Mouse (Mus musculus): ENCODE measurements around the gene Ccdc6.

Gene Ccdc6

DNA sequence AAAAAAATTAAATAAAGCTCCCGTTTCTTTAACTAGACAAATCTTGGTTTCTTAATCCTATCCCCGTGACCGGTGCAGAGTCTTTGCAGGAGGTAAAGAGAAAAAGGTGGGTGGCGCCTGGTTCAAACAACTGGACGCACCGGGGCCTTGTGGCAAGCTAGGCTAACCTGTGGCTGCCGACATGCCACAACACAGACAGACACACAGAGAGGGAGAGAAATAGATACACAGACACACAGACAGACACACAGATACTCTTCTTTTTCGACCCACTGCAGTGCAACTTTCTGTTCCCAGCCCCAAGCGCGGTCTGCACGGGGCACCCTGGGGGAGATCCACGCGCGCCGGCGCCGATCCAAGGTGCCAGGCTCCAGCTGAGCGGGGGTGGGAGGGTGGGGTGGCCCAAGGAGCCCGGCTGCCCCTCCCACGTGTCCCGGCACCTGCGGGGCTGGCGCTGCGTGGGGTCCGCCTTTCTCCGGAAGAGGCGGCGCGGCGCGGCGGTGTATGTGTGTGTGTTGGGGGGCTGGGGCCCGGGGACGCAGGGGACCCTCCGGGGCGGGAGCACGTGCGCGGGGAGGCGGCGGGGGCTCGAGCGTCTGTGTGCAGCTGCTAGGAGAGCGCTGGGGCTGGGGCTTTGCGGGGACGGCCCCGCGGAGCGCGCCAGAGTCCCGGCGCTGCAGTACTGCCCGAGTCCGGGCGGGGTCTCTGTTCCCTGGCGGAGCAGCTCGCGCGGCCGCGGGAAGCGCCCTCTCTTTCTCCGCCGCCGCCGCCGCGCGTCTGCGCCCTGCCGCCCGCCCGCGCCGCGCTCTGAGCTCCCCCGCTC, at the start of gene Ccdc6:
Gene Ccdc6, plus strand, starts transcription at position 756 of the 823 bp plus-strand sequence.
- peak; percentile 82 for DNase-seq (ENCODE audit: extremely low read depth, insufficient read length, low spot score)

DNA sequence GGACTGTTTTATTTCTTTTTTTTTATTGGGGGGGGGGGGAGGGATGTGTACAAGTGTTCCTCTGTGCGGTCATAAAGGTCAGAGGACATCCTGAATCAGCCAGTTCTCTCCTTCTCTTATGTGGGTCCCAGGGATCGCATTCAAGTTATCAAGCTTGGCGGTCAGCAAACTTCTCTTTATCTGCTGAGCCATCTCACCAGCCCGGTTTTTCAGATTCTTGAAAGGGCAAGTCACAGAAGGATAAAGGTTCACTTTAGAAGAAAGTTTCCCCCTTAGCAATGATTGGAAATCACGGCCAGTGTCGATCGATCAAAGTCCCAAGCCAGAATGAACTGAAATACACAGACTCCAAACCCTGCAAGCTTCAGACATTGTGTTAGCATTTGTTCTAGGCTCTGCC, 47.1 kb upstream of the Ccdc6 start:
- no peak for DNase-seq (ENCODE audit: extremely low read depth, insufficient read length, low spot score)

DNA sequence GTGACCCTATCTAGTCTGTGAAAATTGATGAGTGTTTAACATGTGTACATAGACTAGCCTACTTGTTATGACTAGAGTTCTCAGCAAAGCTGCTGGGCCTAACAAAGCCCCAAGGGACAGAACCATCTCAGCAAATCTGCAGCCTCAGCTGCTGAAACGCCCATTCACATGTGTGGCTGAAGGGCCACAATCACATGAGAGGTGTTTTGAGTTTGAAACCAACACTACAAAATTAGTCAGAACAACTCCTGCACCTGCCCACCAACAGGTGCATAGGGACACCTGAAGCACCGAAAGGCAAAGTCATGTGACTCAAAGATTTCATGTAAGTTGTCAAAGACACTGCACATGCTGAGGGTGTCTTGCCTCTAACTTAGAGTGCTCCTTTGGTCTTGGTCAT, 41.6 kb upstream of the Ccdc6 start:
- DNase-seq (ENCODE audit: extremely low read depth, insufficient read length, low spot score), result no peak

DNA sequence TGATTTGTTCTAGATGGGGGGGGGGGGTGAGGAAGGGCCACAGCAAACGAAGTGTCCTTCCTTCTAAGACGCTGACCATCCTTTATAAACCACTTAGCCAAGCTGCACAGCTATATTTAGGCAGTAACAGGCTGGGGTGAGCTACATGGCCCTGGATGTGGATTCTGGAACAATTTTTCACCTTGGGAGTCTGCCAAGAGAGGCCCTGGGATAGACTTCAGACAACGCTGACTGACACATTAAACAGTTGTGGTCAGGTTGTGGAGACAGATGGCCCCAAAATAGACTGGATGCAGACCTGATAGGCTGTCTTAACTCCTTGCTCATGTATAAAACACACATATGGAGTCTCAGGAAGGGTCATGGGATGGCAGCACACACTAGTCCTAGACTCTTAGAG, 39.9 kb upstream of the Ccdc6 start:
- peak; percentile 20 for DNase-seq (ENCODE audit: extremely low read depth, insufficient read length, low spot score)

DNA sequence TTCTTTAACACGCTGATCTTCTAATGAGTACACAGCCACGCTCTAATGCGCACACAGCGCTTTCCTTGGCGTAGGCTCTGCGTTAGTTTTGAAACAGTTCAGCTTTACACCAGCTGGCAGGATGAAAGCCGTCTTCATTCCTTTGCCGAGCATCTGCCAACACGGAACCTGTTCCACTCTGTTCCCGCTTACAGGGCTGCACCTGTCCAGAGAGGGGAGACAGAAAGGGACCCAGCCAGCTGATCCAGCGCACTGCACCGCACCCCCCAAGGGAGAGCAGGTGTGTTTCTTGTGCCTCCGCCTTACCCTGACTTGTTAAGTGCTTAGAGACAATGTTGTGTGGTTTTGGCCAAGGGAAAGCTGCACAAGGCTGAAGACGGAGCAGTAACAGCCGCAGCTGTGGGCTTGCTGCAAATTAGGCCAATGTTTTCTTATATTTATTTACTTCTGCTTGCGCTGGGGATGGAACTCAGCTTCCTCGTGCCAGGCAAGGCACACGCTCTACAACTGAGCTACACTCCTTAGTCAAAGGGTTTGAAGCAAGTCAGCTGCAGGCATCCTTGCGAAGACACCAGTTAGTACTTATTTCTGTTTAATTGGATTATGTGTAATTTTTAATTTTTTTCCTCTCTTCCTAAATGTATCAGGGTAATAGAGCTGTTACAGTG, 36.8 kb upstream of the Ccdc6 start:
- DNase-seq (ENCODE audit: extremely low read depth, insufficient read length, low spot score), result no peak

DNA sequence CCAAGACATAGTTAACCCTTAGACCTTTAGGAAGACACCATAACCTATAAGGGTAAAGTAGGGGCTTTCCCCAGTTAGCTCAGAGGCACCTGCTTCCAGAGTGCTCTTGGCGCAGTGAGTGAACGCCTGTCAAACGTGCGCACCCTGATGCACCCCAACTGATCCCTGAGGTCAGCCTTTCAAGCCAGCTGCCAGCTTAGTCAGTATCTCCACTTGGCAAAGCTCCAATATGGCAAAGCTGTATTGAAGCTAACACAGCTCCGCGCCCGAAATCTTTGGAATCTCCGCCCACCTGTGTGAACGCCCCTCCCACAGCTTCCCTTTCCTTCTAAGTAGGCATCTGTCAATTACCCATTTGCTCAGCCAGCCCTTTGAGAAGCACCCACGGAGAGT, 36.2 kb upstream of the Ccdc6 start:
- no peak for DNase-seq (ENCODE audit: extremely low read depth, insufficient read length, low spot score)

DNA sequence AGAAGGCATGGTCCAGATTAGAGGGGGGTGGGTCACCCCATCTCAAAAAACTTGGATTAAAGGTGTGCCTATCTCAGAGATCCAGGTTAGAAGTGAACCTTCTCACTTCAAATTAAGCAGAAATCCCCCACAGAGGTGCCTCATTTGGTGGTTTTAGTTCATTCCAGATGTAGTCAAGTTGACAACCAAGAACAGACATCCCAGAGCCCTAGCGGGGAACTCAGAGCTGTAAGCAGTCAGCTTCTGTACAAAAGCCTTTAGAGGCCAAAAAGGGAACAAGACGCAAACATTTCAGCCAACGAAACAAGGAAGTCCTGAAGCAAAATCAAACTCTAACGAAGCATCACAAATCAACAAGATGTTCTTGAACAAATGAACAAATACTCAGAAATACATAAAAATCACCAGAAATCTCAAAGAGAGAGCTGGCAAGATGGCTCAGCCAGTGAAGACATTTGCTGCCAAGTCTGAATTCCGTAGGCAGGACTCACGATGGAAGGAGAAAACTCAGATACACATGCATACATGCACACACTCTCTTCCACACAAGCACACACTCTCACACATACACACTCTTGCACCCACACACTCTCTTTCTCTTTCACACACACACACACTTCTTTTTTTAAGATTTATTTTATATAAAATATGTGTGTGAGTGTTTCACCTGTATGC, 32.9 kb upstream of the Ccdc6 start:
- no peak for DNase-seq (ENCODE audit: extremely low read depth, insufficient read length, low spot score)

DNA sequence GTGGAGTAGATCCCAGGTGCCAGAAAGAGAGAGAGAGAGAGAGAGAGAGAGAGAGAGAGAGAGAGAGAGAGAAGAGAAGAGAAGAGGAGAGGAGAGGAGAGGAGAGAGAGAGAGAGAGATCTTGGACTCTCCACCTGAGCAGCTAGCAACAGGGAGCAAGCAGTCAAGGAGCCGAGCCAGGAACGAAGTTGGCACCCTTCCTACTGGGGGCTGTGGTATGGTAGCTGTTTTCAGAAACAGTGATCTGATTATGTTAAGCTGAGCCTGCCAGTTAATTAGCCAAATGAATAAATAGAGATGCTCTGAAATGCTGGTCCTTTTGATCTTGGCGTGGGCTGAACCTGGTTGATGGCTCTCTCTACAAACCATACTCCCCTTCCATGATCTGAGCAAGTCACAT, 31.7 kb upstream of the Ccdc6 start:
- no peak for DNase-seq (ENCODE audit: extremely low read depth, insufficient read length, low spot score)

DNA sequence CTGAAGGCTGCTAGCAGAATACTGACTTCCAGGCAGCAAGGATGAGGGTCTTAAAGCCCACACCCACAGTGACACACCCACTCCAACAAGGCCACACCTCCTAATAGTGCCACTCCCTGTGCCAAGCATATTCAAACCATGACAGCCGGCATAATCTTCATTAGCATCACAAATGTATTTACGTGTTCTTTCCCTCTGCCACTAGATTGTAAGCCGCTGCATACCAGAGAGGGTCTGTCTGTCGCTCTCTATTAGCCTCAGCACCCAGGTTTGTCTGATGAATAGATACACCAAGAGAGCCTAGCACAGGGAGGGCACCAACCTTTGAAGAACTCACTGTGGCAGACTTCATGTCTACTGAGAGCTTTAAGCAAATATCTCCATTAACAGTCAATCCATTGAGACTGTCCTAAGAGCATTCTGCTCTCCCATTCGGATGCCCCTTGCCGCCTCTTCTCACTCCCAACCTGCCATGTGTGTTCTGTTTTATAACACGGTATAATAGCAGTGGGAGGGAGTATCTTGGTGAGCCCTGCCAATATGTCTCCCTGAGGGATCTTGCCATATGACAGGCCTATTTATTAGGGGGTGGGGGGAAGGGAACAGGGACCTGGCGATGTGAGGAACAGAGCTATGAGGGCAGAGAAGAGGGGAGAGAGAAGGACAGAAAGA, 30.3 kb upstream of the Ccdc6 start:
- DNase-seq (ENCODE audit: extremely low read depth, insufficient read length, low spot score), result no peak

DNA sequence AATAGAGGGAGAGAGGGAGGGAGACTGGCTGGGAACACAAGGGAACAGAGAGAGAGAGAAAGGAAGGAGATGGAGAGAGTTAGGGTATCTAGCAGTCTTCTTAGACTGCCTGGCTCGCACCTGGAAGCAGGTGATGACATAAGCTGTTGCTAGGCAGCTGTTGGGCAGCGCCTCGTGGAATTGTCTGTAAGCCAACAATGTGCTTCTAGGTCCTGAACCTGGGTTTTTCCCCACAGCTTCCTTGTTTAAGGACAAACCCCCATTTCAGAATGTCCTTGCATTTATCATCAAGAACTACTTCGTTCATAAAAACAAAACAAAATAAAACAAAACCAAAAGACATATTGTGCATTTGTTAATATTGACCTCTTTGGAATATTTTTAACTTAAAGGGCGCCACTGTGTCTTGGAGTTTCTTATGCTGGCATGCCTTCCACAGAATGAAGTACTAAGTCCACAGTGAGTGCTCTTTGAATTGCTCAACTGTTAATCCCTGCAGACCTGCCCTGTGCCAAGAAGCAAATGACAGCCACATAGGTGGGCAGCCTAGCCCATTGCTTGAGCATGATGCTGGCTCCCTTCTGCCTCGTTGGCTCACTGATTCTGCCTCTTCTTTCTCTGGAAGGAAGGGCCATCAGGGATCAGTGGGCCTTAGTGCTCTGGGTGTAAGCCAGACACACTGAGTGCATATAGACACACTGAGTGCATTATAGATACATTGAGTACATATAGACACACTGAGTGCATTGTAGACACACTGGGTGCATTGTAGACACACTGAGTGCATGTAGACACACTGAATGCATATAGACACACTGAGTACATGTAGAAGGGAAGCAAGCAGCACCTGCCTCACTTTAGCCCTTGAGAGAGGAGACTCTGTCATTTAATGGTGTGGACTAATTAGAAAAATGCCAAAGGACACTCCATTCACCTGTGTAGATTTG, 29.5 kb upstream of the Ccdc6 start:
- no peak for DNase-seq (ENCODE audit: extremely low read depth, insufficient read length, low spot score)

DNA sequence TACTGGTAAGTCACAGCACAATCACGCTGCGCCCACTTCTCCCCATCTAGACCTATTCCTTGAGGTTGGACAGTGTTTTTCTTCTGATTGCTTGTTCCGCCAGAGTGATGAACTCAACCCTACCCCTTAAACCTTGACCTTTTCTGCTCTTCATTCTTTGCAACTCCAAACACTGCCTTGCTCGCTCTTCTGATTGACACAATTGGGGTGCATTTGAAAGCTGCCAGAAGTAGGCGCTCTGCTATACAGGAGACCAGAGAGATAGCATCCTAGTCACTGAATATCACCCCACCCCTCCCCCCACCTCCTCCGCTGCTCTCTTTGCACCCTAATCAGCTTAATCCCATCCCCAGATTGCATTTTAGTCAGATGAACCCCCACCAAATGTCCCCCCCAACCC, 27.6 kb upstream of the Ccdc6 start:
- DNase-seq (ENCODE audit: extremely low read depth, insufficient read length, low spot score), result no peak

DNA sequence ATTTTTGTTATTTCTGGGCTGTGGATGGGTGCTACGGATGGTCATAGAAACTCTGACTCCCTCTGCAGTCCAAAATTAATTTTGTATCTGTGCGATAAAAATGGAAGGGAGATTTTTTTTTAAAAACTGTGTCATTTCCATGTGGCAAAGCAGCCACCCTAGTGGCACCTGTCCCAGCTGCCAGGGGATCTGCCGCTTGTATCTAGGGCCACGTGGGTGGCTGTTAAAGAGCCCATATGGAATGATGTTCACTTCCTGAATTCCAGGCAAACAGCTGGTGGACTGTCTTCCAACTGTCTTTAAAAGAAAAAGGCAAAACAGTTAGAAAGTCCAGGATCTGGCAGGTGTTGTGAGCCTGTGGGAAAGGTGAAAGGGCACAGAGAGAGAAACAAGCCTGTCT, 25.6 kb upstream of the Ccdc6 start:
- DNase-seq (ENCODE audit: extremely low read depth, insufficient read length, low spot score), result no peak

DNA sequence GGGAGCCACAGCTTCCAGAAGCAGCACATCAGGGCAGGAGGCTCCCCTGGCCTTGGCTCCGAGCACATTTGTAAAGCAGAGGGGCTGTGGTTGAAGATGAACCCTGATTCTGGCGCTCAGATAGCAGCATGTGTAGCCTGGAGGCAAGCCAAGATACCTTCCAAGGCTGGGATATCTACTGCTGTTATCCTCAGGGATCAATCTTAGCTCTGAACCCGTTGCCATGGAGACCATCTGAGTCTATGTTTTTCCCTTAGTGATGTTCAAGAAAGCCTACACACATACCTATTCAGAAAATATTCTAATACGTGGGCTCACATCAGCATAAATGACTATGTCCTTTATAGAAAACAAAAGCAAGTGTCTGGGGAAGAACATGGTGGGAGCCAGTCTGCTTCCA, 19.5 kb upstream of the Ccdc6 start:
- DNase-seq (ENCODE audit: extremely low read depth, insufficient read length, low spot score), result no peak

DNA sequence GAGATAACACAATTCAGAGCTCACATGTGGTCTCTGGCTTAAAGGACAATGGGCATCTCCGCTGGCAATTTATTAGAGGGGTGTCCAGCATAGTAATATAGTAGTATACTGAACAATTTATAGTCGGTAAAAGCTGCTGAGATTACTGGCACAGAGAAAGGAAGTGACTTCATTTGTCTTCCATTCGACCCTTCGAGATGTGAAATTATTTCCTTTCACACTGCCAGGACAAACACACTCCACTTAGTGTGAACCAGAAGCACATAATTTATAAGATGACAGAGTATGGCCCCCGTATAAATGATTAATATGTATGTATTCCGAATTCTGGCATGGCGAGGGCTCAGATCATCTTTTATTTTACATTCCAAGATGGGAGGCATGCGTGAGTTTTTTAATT, 16.0 kb upstream of the Ccdc6 start:
- DNase-seq (ENCODE audit: extremely low read depth, insufficient read length, low spot score), result no peak

DNA sequence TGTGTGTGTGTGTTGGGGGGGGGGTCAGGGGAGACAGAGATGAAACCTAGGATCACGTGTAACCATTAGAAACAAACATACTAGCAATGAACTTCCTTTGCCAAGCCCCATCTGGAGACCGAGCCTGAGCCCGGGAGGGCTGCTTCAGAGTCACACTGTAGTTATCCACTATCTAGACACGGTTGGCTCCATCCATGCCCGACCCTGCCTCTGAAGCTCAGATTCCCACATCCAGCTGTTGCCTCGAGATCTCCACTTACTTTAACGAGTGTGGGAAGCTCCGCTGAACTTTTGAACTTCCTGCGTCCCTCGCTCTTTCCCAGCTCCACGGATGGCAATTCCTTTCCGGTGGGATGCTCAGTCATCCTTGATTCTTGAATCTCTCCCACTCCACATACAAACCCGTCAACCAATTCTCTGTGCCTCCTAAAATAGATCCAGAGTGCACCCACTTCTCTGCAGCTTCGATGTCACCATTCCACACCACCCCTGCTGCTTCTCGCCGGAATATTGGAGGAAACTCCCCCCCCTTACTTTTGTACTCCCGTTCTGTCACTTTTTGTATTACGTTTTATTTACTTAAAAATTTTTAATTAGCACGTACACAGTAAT, 15.3 kb upstream of the Ccdc6 start:
- no peak for DNase-seq (ENCODE audit: extremely low read depth, insufficient read length, low spot score)

DNA sequence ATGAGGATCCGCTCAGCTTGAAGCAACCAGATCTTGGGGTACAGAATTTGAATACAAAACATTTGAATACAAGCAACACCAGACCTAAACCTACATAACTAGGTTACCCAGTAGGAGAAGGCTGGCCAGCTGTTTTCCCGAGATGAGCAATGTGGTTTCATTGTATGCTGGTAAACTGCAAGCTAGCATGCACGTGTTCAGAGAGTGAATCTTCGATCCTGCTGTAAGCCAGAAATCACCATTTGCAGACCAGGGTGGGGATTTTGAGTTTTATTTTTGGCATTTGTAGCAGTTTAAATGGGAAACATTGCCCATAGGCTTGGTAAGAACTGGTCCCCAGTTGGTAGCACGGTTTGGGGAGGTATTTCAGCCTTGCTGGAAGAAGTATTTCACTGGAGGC, 13.7 kb upstream of the Ccdc6 start:
- no peak for DNase-seq (ENCODE audit: extremely low read depth, insufficient read length, low spot score)

DNA sequence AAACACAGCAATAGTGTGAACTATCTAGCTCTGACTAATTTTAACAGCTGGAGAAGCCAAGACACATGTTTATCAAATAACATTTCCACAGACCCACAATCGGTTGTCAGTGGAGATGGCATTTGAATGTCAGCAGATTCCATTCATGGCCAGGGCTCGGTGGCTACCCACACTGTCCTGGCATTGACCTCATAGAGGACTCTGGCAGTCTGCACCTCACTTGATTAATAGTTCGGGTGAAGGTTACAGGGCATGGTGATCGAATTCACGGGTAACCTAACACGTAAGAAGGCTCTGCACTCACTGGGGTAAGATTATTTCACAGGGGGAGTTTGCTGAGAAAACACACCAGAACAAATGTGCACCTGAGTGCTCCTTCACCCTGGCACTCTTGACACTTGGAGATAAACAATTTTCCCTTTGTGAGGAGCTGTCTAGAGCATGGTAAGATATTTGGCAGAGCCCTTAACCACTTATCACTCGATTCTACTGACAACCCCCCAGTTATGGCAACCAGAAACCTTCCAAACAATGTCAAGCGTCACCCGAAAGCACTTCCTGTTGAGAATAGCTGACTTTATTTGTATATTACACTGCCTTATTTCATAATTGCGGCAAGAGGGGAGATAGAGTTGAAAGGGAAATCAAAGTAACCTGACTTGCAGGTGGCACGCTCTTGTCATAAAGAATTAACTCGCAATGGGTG, 11.5 kb upstream of the Ccdc6 start:
- no peak for DNase-seq (ENCODE audit: extremely low read depth, insufficient read length, low spot score)

DNA sequence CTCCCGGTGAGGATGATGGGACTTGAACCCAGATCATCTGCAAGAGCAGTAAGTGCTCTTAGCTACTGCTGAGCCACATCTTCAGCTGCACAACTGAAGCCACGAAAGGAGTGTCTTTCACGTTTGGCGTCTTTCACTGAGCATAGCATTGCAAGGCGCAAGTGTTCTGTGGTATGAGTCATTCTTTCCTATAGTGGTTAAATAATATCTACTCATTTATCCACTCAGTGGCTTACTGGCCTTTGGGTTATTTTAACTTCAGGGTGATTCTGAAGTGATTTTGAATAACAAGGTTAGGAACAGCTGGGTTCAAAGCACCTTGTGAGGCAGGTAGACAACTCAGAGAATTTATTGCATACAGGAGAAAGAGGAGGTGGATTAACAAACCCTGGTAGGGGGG, 8.1 kb upstream of the Ccdc6 start:
- no peak for DNase-seq (ENCODE audit: extremely low read depth, insufficient read length, low spot score)

DNA sequence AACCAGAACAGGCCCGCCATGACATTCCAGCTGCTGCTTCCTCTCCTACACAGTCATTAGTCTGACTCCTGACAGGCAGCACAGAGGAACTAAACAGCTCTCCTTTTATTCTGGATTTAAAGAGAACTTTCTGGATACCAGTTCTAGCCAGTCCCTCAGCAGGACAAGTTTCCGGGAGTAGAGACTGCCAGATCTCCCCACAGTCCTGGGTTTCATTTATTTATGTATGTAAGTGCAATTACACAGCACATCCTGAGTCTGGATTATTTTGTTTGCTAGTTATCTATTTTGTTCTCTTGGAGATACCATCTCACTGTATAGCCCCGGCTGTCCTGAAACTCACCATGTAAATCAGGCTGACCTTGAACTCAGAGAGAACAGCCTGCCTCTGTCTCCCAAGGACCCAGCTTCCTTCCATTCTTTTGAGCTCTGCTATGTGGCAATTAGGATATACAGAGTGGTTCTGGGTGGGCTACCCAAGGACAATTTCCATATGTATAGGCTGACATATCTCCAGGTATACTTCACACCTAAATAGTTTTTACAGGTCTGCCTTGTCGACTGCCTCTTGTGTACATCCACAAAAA, 5.0 kb upstream of the Ccdc6 start:
- DNase-seq (ENCODE audit: extremely low read depth, insufficient read length, low spot score), result no peak
